Mouse (Mus musculus) embryonic fibroblast, embryonic 13.5 days (primary cell): ENCODE data around the gene Kank2.
"Not testable (repeated sequence)": the region's sequence is repeated elsewhere in the genome, so short reads cannot be mapped to it uniquely, and the experiment has no call there.

Experiments used
- CTCF ChIP-seq: IDR thresholded peaks from 2 replicates; pipeline ENCODE4 v1.5.1; 2011; ENCODE audit warnings: mild to moderate bottlenecking, control low read depth, low read length, moderate library complexity, borderline replicate concordance; ENCODE audit not compliant: insufficient read depth
- POLR2A ChIP-seq: IDR thresholded peaks from 2 replicates; pipeline ENCODE4 v1.6.1; 2011; ENCODE audit warnings: low read depth, mild to moderate bottlenecking, control low read depth, low read length, moderate library complexity

- TF ChIP-seq CTCF = not testable (repeated sequence)
- TF ChIP-seq POLR2A = 0 out of 2 replicates have a peak, but pooled peaks have one; percentile 26
Measured at GRCm38 (mm10) chr9:21793507-21793906, 5.0 kb downstream of the Kank2 start.
